Mouse (Mus musculus) erythroid progenitor cell, adult 5-6 weeks (primary cell): ENCODE measurements around the gene Crtap. TPM values are rescaled to one million over a fixed set of nuclear protein-coding genes. Genes with fewer than 3 reads are reported as not detected.
"Not testable (repeated sequence)": the region's sequence is repeated elsewhere in the genome, so short reads cannot be mapped to it uniquely, and the experiment has no call there.

ENCODE experiments used
- ATAC-seq: replicated peaks from 2 replicates; pipeline ENCODE4 v1.8.0; 2016; ENCODE audit warnings: moderate number of reproducible peaks, mild to moderate bottlenecking, moderate TSS enrichment, inconsistent platforms; ENCODE audit not compliant: poor library complexity, low FRiP score, severe bottlenecking
- total RNA-seq, 2 experiments: library from RNA; stranded (forward) in 1 of 2; stranded (reverse) in 1 of 2; fragments of 150-400 nt in 1 of 2; fragments of 186-747, 209-891 nt in 1 of 2; gene quantifications; 2 replicates each; pipeline versions ENCODE4 v1.2.3 to v1.2.4; 2015 to 2017; ENCODE audit warnings: low replicate concordance in 2 of 2

Crtap gene
- total RNA-seq, 2 experiments from 2014 or later = 3.5 to 10.1 TPM

GRCm38 (mm10) chr9:114367783-114368470 is 22.5 kb downstream of the Crtap start:
- peak; percentile 73 for ATAC-seq

DNA sequence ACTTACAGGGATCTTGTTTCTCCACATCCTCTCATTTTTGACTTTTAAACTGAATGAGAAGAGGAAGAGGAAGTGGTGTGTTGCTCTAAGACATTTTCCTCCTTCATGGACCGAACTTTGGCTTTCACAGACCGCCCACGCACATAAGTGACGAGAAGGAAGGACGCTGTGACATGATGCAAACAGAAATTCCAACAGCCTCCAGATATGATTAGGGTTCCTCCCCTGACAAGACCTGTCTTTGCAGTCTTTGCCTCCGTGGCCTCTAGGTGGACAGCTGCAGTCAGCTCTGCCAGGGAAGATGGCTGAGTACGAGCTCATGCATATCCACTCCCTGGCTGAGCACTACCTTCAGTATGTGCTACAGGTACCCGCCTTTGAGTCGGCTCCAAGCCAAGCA is 60.6 kb downstream of the Crtap start, which contains the start of gene Bcl2a1c:
Gene Bcl2a1c, plus strand, starts transcription at position 281 of the 400 bp plus-strand sequence.
- not testable (repeated sequence) for ATAC-seq

DNA sequence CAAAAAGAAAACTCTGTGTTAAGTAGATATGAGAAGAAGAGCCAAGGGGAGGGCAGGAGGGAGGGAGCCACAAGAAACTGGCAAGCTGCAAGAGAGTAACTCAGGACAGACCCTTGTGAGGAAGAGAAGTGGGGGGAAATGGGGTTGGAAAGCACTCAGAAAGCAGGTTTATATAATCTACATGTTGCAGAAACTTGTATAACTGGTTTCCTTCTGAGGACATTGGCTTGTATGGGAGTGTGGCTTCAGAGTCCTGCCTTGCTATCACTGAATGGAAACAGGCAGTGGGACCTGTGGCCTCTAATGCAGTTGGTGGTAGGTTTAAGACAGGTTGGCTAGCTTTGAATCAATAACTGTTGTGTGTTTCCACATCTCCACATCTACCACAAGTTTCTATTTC is 62.1 kb downstream of the Crtap start:
- ATAC-seq = not testable (repeated sequence)

GRCm38 (mm10) chr9:114326011-114326748 is 64.3 kb downstream of the Crtap start:
- no peak for ATAC-seq

Other genes starting within 250 kb of the Crtap start
- gene Bcl2a1c, start 60.5 kb downstream of the Crtap start, total RNA-seq (2015; ENCODE audit: low replicate concordance) = not detected in 2 replicates
- not detected in 2 replicates for gene Bcl2a1c, start 60.5 kb downstream of the Crtap start, total RNA-seq (2017; ENCODE audit: low replicate concordance)
- gene Glb1, start 10.4 kb upstream of the Crtap start, total RNA-seq (2015; ENCODE audit: low replicate concordance) = 7.6 and 8.8 TPM in 2 replicates
- 2.3 and 3.3 TPM in 2 replicates for gene Glb1, start 10.4 kb upstream of the Crtap start, total RNA-seq (2017; ENCODE audit: low replicate concordance)
- not detected in 2 replicates for gene Tmppe, start 10.4 kb upstream of the Crtap start, total RNA-seq (2015; ENCODE audit: low replicate concordance)
- 2.3 TPM in 2 replicates for gene Tmppe, start 10.4 kb upstream of the Crtap start, total RNA-seq (2017; ENCODE audit: low replicate concordance)
- gene Ccr4, start 114.2 kb upstream of the Crtap start, total RNA-seq (2015; ENCODE audit: low replicate concordance) = 2.5 TPM in 1 of 2 replicates, not detected in the other
- 0.39 TPM in 1 of 2 replicates, not detected in the other for gene Ccr4, start 114.2 kb upstream of the Crtap start, total RNA-seq (2017; ENCODE audit: low replicate concordance)
- not detected in 2 replicates for gene C130032M10Rik, start 125.0 kb upstream of the Crtap start, total RNA-seq (2015; ENCODE audit: low replicate concordance)
- gene C130032M10Rik, start 125.0 kb upstream of the Crtap start, total RNA-seq (2017; ENCODE audit: low replicate concordance) = not detected in 2 replicates
- gene Trim71, start 173.7 kb upstream of the Crtap start, total RNA-seq (2015; ENCODE audit: low replicate concordance) = not detected in 2 replicates
- not detected in 2 replicates for gene Trim71, start 173.7 kb upstream of the Crtap start, total RNA-seq (2017; ENCODE audit: low replicate concordance)
- gene Cnot10, start 249.5 kb upstream of the Crtap start, total RNA-seq (2015; ENCODE audit: low replicate concordance) = 15.5 and 17.6 TPM in 2 replicates
- 14.1 and 18.6 TPM in 2 replicates for gene Cnot10, start 249.5 kb upstream of the Crtap start, total RNA-seq (2017; ENCODE audit: low replicate concordance)